Mouse (Mus musculus) right cerebral cortex, postnatal 10 days (tissue): ENCODE results near the gene Ccdc97.

ENCODE experiments used
- DNase-seq, 2 experiments: peaks; one replicate each; pipeline ENCODE4 v3.0.0; 2021; ENCODE audit warnings: low spot score in 2 of 2

Ccdc97 gene

GRCm38 (mm10) chr7:25669158-25669557 is 49.7 kb downstream of the Ccdc97 start:
- no peak for DNase-seq

- DNase-seq: no peak
Observed at GRCm38 (mm10) chr7:25666381-25666780, 52.5 kb downstream of the Ccdc97 start.
